Mouse (Mus musculus) cerebellum, adult 2 months (tissue): Measurements from ENCODE around the gene 1810062G17Rik. TPM values are rescaled to one million over a fixed set of nuclear protein-coding genes. Genes with fewer than 3 reads are reported as not detected.

Source experiments
- DNase-seq, 2 experiments: peaks; one replicate each; pipeline ENCODE4 v3.0.0; 2021
- H3K27ac ChIP-seq: fragments of 200-500 bp; 2 replicates; pipeline ENCODE4 v1.5.1; 2012; ENCODE audit warnings: low read length, control low read depth, inconsistent platforms; ENCODE audit not compliant: insufficient read depth
- H3K27me3 ChIP-seq: fragments of 200-500 bp; 2 replicates; pipeline ENCODE4 v1.6.1; 2012; ENCODE audit warnings: inconsistent platforms, mild to moderate bottlenecking, low read length, moderate library complexity; ENCODE audit not compliant: control insufficient read depth, insufficient read depth
- H3K4me1 ChIP-seq: fragments of 200-500 bp; 2 replicates; pipeline ENCODE4 v1.6.1; 2011; ENCODE audit warnings: low read length; ENCODE audit not compliant: control insufficient read depth, insufficient read depth
- H3K4me3 ChIP-seq: fragments of 200-500 bp; replicated peaks from 2 replicates; pipeline ENCODE3; 2011; ENCODE audit warnings: mild to moderate bottlenecking, low read depth, low read length, control low read depth; ENCODE audit not compliant: insufficient read depth
- CTCF ChIP-seq: fragments of 200-500 bp; IDR thresholded peaks from 2 replicates; pipeline ENCODE4 v1.5.1; 2011; ENCODE audit warnings: low read depth, mild to moderate bottlenecking, control low read depth, low read length, moderate library complexity, borderline replicate concordance; ENCODE audit not compliant: insufficient read depth
- POLR2A ChIP-seq: fragments of 200-500 bp; IDR thresholded peaks from 2 replicates; pipeline ENCODE4 v1.6.1; 2011; ENCODE audit warnings: low read length, control low read depth, borderline replicate concordance; ENCODE audit not compliant: insufficient read depth
- WGBS: fragments of 180-500 bp; shearing (Covaris S2); methylation state at CpG from one replicate; pipeline ENCODE4 v1.1.7; 2018; 5-methylcytosine and 5-hydroxymethylcytosine counted together
- polyA plus RNA-seq: library from polyadenylated mRNA; depleted of rRNA; stranded (reverse); fragments of >200 nt; gene quantifications from 2 replicates; pipeline ENCODE4 v1.2.3, GENCODE M21; 2012

Gene 1810062G17Rik
- polyA plus RNA-seq, 1 experiment: 0.28 TPM

GRCm38 (mm10) chr3:36449292-36450165 is 26.2 kb upstream of the 1810062G17Rik start:
- Histone ChIP-seq H3K4me1 (no peaks in the 10 kb centered on the region), H3K27ac (no peak overlapping the region), H3K4me3 (no peak overlapping the region), H3K27me3 (no peaks in the 10 kb centered on the region)
- no peak for DNase-seq
- TF ChIP-seq POLR2A (no peak), CTCF (no peak)
- 51% methylated on average over 20 of the region's 20 CpGs for WGBS

GRCm38 (mm10) chr3:36452502-36452901 is 23.2 kb upstream of the 1810062G17Rik start:
- WGBS: 40% methylated on average over 1 of the region's 1 CpGs
- H3K27me3 ChIP-seq: no peaks in the 10 kb centered on the region
- TF ChIP-seq POLR2A: no peak
- no peak for TF ChIP-seq CTCF
- H3K27ac ChIP-seq: no peak overlapping the region
- no peak overlapping the region for H3K4me3 ChIP-seq
- peaks cover 5% of the 10 kb centered on the region for H3K4me1 ChIP-seq
- no peak for DNase-seq

GRCm38 (mm10) chr3:36455124-36455523 is 20.6 kb upstream of the 1810062G17Rik start:
- no peak for DNase-seq
- Histone ChIP-seq H3K27ac (no peak overlapping the region), H3K4me1 (peaks cover 5% of the 10 kb centered on the region), H3K4me3 (no peak overlapping the region), H3K27me3 (no peaks in the 10 kb centered on the region)
- WGBS: 90% methylated on average over 8 of the region's 8 CpGs
- TF ChIP-seq POLR2A (no peak), CTCF (no peak)

GRCm38 (mm10) chr3:36455566-36455965 is 20.2 kb upstream of the 1810062G17Rik start:
- no peaks in the 10 kb centered on the region for H3K27me3 ChIP-seq
- peaks cover 5% of the 10 kb centered on the region for H3K4me1 ChIP-seq
- H3K27ac ChIP-seq: no peak overlapping the region
- 9% methylated on average over 3 of the region's 3 CpGs for WGBS
- DNase-seq: peak; percentile 60 to 80
- TF ChIP-seq CTCF (no peak), POLR2A (no peak)
- H3K4me3 ChIP-seq: no peak overlapping the region

- WGBS: 66% methylated on average over 7 of the region's 7 CpGs
- H3K4me1 ChIP-seq: peaks cover 1% of the 10 kb centered on the region; the same call in 1 of the 2 replicates
- no peak for DNase-seq
- H3K27ac ChIP-seq: no peak overlapping the region
- H3K27me3 ChIP-seq: no peaks in the 10 kb centered on the region
- TF ChIP-seq CTCF (no peak), POLR2A (no peak)
- no peak overlapping the region for H3K4me3 ChIP-seq
Observed at GRCm38 (mm10) chr3:36460717-36461116, 15.0 kb upstream of the 1810062G17Rik start.

- Histone ChIP-seq H3K4me1 (no peaks in the 10 kb centered on the region), H3K27ac (no peak overlapping the region), H3K4me3 (no peak overlapping the region), H3K27me3 (no peaks in the 10 kb centered on the region)
- no peak for TF ChIP-seq POLR2A
- no peak for TF ChIP-seq CTCF
- DNase-seq: no peak
- 88% methylated on average over 5 of the region's 5 CpGs for WGBS
Observed at GRCm38 (mm10) chr3:36461819-36462218, 13.9 kb upstream of the 1810062G17Rik start.

GRCm38 (mm10) chr3:36462348-36462747 is 13.4 kb upstream of the 1810062G17Rik start:
- Histone ChIP-seq H3K4me1 (no peaks in the 10 kb centered on the region), H3K27me3 (no peaks in the 10 kb centered on the region), H3K4me3 (no peak overlapping the region), H3K27ac (no peak overlapping the region)
- WGBS: 37% methylated on average over 1 of the region's 1 CpGs
- DNase-seq: no peak
- TF ChIP-seq CTCF: no peak
- TF ChIP-seq POLR2A: no peak

- DNase-seq: no peak
- H3K4me1 ChIP-seq: no peaks in the 10 kb centered on the region
- H3K27ac ChIP-seq: no peak overlapping the region
- H3K27me3 ChIP-seq: no peaks in the 10 kb centered on the region
- WGBS: 68% methylated on average over 7 of the region's 7 CpGs
- H3K4me3 ChIP-seq: no peak overlapping the region
- TF ChIP-seq POLR2A (no peak), CTCF (no peak)
Observed at GRCm38 (mm10) chr3:36465538-36465937, 10.2 kb upstream of the 1810062G17Rik start.
